In the genomic region with DNA sequence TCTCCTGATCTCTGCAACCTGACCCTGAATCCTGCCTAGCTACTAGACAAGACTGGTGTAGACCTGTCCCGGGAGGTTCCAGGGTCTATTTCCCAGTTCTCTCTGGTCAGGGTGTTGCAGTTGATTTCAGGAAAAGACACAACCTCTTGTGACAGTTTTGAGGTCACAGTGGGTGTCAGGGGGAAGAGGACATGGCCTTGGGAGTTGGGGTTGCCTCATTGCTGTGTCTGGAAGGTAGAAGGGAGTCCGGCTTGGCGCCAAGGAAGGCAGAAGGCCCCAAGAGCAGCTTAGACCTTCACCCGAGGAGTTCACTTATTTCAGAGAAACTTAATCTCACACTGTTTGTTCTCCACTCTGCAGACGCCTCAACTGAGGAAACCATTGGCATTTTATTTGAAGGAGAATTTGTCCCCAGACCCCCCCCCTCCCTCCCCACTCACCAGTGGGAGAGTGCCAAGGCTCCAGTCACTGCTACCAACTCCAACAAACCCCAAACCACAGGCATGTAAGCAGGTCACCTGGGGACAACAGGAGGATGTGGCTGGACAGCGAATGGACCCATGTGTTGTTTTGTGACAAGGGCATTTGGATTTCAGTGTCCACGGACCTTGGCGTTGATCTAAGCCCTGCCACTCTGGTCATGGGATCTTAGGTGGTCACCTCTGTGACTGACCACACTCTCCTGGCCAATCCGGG, we compare ENCODE assay signal across 38 mouse cellular contexts. TPM values are rescaled to one million over a fixed set of nuclear protein-coding genes. Genes with fewer than 3 reads are reported as not detected.
DNase-seq lines count a peak whose midpoint lies in the region; ATAC-seq lines count a peak whose summit lies in the region.
"Had no signal": no experiment of that assay in that cellular context is flagged by ENCODE, and none has a peak within 500 bp of the region (broad histone marks: within the 10 kb centered on the region; RNA-seq: fewer than 3 reads in every experiment).

No protein-coding gene starts in this region.

- no peak for DNase-seq in forebrain, embryonic 10.5 days (ENCODE audit: extremely low spot score, low spot score)
- no peak for DNase-seq in forebrain, embryonic 14.5 days (ENCODE audit: low spot score)
- no peak for DNase-seq in embryonic facial prominence, embryonic 10.5 days (ENCODE audit: low spot score)
- no peak for DNase-seq in cerebellum, adult 11 months
- DNase-seq in left cerebral cortex, adult 8-10 months (ENCODE audit: low spot score in 2 of 2) = no peak
- DNase-seq: cerebellum, adult 9-10 months; cerebellum, postnatal 36 days; forebrain, postnatal 0 days; gastrocnemius, postnatal 10 days; heart, adult 11 months; heart, postnatal 4 days; kidney, adult 11 months; kidney, postnatal 25 days; liver; lung, adult 2 months; lung, postnatal 10 days; right cerebral cortex, adult 18-20 months; right cerebral cortex, postnatal 4 days; thymus, adult 2 months; thymus, postnatal 36 days had no signal

- no peaks in the 10 kb centered on the region for H3K9me3 ChIP-seq in forebrain, embryonic 10.5 days
- H3K9me3 ChIP-seq in forebrain, embryonic 14.5 days (replicated peaks; ENCODE audit: control insufficient read depth, low read length) = no peaks in the 10 kb centered on the region
- no peaks in the 10 kb centered on the region for H3K9me3 ChIP-seq in embryonic facial prominence, embryonic 10.5 days
- no peaks in the 10 kb centered on the region for H3K9me3 ChIP-seq in limb, embryonic 12.5 days
- H3K9me3 ChIP-seq in heart, embryonic 12.5 days (replicated peaks) = no peaks in the 10 kb centered on the region
- H3K9me3 ChIP-seq: embryonic facial prominence, embryonic 12.5 days; hindbrain, embryonic 13.5 days; neural tube, embryonic 12.5 days had no signal

- WGBS in forebrain, embryonic 10.5 days = 88% methylated on average over 9 of the region's 9 CpGs
- 87% methylated on average over 9 of the region's 9 CpGs for WGBS in forebrain, embryonic 14.5 days
- WGBS in embryonic facial prominence, embryonic 10.5 days = 81% methylated on average over 9 of the region's 9 CpGs
- WGBS in limb, embryonic 12.5 days = 81% methylated on average over 9 of the region's 9 CpGs
- WGBS in heart, embryonic 12.5 days = 82% methylated on average over 9 of the region's 9 CpGs

- H3K4me2 ChIP-seq in forebrain, embryonic 14.5 days (ENCODE audit: low read length) = no peak overlapping the region
- no peak overlapping the region for H3K4me2 ChIP-seq in limb, embryonic 12.5 days
- H3K4me2 ChIP-seq in heart, embryonic 12.5 days = no peak overlapping the region
- H3K4me2 ChIP-seq: embryonic facial prominence, embryonic 12.5 days; heart, embryonic 11.5 days; hindbrain, embryonic 13.5 days; midbrain, embryonic 11.5 days; neural tube, embryonic 12.5 days had no signal

- H3K9ac ChIP-seq in forebrain, embryonic 14.5 days (ENCODE audit: low read length) = no peak overlapping the region
- H3K9ac ChIP-seq in limb, embryonic 12.5 days (replicated peaks) = no peak overlapping the region
- H3K9ac ChIP-seq in heart, embryonic 12.5 days = no peak overlapping the region
- H3K9ac ChIP-seq: embryonic facial prominence, embryonic 12.5 days; forebrain, postnatal 0 days; hindbrain, embryonic 13.5 days; liver, embryonic 14.5 days; neural tube, embryonic 12.5 days had no signal

- 0 out of 2 replicates have a peak overlapping the region, but pooled peaks have one; percentile 11 for H3K27ac ChIP-seq in forebrain, embryonic 10.5 days
- no peak overlapping the region for H3K27ac ChIP-seq in forebrain, embryonic 14.5 days (ENCODE audit: low read depth, low read length)
- H3K27ac ChIP-seq in embryonic facial prominence, embryonic 10.5 days (replicated peaks) = peak overlapping the region; percentile 40
- peak overlapping the region; percentile 24; the same call in 1 of the 2 replicates for H3K27ac ChIP-seq in limb, embryonic 12.5 days
- H3K27ac ChIP-seq in heart, embryonic 12.5 days (ENCODE audit: poor library complexity, severe bottlenecking) = no peak overlapping the region
- H3K27ac ChIP-seq: embryonic facial prominence, embryonic 12.5 days; hindbrain, embryonic 13.5 days; left cerebral cortex, adult 2 months; liver, embryonic 14.5 days; neural tube, embryonic 12.5 days; stomach, postnatal 0 days had no signal

- no peak overlapping the region for H3K4me3 ChIP-seq in forebrain, embryonic 10.5 days
- no peak overlapping the region for H3K4me3 ChIP-seq in forebrain, embryonic 14.5 days (ENCODE audit: low read depth, low read length)
- no peak overlapping the region for H3K4me3 ChIP-seq in embryonic facial prominence, embryonic 10.5 days
- no peak overlapping the region for H3K4me3 ChIP-seq in limb, embryonic 12.5 days (replicated peaks)
- H3K4me3 ChIP-seq in heart, embryonic 12.5 days = no peak overlapping the region
- H3K4me3 ChIP-seq: embryonic facial prominence, embryonic 12.5 days; hindbrain, embryonic 13.5 days; left cerebral cortex, adult 2 months; neural tube, embryonic 12.5 days had no signal

- no peaks in the 10 kb centered on the region for H3K36me3 ChIP-seq in forebrain, embryonic 10.5 days (replicated peaks)
- no peaks in the 10 kb centered on the region for H3K36me3 ChIP-seq in forebrain, embryonic 14.5 days (ENCODE audit: control insufficient read depth, insufficient read depth, low read length)
- no peaks in the 10 kb centered on the region for H3K36me3 ChIP-seq in embryonic facial prominence, embryonic 10.5 days (replicated peaks)
- H3K36me3 ChIP-seq in limb, embryonic 12.5 days = no peaks in the 10 kb centered on the region
- no peaks in the 10 kb centered on the region for H3K36me3 ChIP-seq in heart, embryonic 12.5 days
- H3K36me3 ChIP-seq: embryonic facial prominence, embryonic 12.5 days; hindbrain, embryonic 13.5 days; neural tube, embryonic 12.5 days had no signal

- no peaks in the 10 kb centered on the region for H3K27me3 ChIP-seq in forebrain, embryonic 10.5 days (ENCODE audit: poor library complexity, severe bottlenecking)
- H3K27me3 ChIP-seq in forebrain, embryonic 14.5 days (replicated peaks; ENCODE audit: control insufficient read depth, insufficient read depth, low read length) = no peaks in the 10 kb centered on the region
- H3K27me3 ChIP-seq in embryonic facial prominence, embryonic 10.5 days (replicated peaks; ENCODE audit: low read depth, poor library complexity, severe bottlenecking) = no peaks in the 10 kb centered on the region
- no peaks in the 10 kb centered on the region for H3K27me3 ChIP-seq in limb, embryonic 12.5 days
- no peaks in the 10 kb centered on the region for H3K27me3 ChIP-seq in heart, embryonic 12.5 days (replicated peaks)
- H3K27me3 ChIP-seq: CH12.LX; embryonic facial prominence, embryonic 12.5 days; hindbrain, embryonic 13.5 days; neural tube, embryonic 12.5 days; Patski had no signal

- peaks cover 28% of the 10 kb centered on the region for H3K4me1 ChIP-seq in forebrain, embryonic 10.5 days
- H3K4me1 ChIP-seq in forebrain, embryonic 14.5 days (ENCODE audit: control insufficient read depth, insufficient read depth, low read length) = no peaks in the 10 kb centered on the region
- H3K4me1 ChIP-seq in embryonic facial prominence, embryonic 10.5 days = peaks cover 48% of the 10 kb centered on the region
- H3K4me1 ChIP-seq in limb, embryonic 12.5 days (replicated peaks) = peaks cover 41% of the 10 kb centered on the region
- peaks cover 19% of the 10 kb centered on the region; the same call in 1 of the 2 replicates for H3K4me1 ChIP-seq in heart, embryonic 12.5 days (replicated peaks)
- H3K4me1 ChIP-seq: hindbrain, embryonic 13.5 days had no signal

- no peak for ATAC-seq in forebrain, embryonic 14.5 days
- no peak for ATAC-seq in limb, embryonic 12.5 days (ENCODE audit: insufficient number of reproducible peaks, insufficient read depth, low FRiP score, low TSS enrichment, low read depth)
- no peak for ATAC-seq in heart, embryonic 12.5 days (ENCODE audit: insufficient number of reproducible peaks, low FRiP score)
- ATAC-seq: forebrain, postnatal 0 days; inflammation-experienced regulatory T-cells, adult 6 months; midbrain, embryonic 16.5 days; Patski had no signal

RNA-seq across cellular contexts. Expression of gene Tns4, which starts 13.6 kb away (rescaled TPM):
- polyA plus RNA-seq in forebrain, embryonic 10.5 days (2016; fragmentation: Nextera tagmentation; extraction: Ambion mirVana) = 0.49 and 0.81 TPM in 2 replicates
- polyA plus RNA-seq in forebrain, embryonic 14.5 days (2014; fragmentation: Nextera tagmentation; extraction: Ambion mirVana) = 0.08 TPM in 1 of 2 replicates, not detected in the other
- polyA plus RNA-seq in embryonic facial prominence, embryonic 10.5 days (2016; fragmentation: Nextera tagmentation; extraction: Ambion mirVana) = 0.96 and 1.0 TPM in 2 replicates
- polyA plus RNA-seq in limb, embryonic 12.5 days (2016; fragmentation: Nextera tagmentation; extraction: Ambion mirVana) = 0.65 and 0.73 TPM in 2 replicates
- polyA plus RNA-seq in heart, embryonic 12.5 days (2016; fragmentation: Nextera tagmentation; extraction: Ambion mirVana) = 0.05 and 0.11 TPM in 2 replicates
- total RNA-seq in left cerebral cortex, adult 8-10 months (2022) = under 1 TPM; 0.22 to 0.72 (median 0.44) TPM
- total RNA-seq: gastrocnemius, postnatal 10 days had no signal
- polyA plus RNA-seq: forebrain, postnatal 0 days; Patski had no signal

RNA-seq across cellular contexts. Expression of gene Ccr7, which starts 52.2 kb away (rescaled TPM):
- polyA plus RNA-seq in forebrain, embryonic 10.5 days (2016; fragmentation: Nextera tagmentation; extraction: Ambion mirVana) = 0.25 and 0.30 TPM in 2 replicates
- polyA plus RNA-seq in forebrain, embryonic 14.5 days (2014; fragmentation: Nextera tagmentation; extraction: Ambion mirVana) = not detected in 2 replicates
- polyA plus RNA-seq in embryonic facial prominence, embryonic 10.5 days (2016; fragmentation: Nextera tagmentation; extraction: Ambion mirVana) = 0.50 and 0.78 TPM in 2 replicates
- polyA plus RNA-seq in limb, embryonic 12.5 days (2016; fragmentation: Nextera tagmentation; extraction: Ambion mirVana) = 0.40 and 0.49 TPM in 2 replicates
- polyA plus RNA-seq in heart, embryonic 12.5 days (2016; fragmentation: Nextera tagmentation; extraction: Ambion mirVana) = 0.08 TPM in 1 of 2 replicates, not detected in the other
- under 1 TPM in 2 of 4 experiments, not detected in 2; 0.16 to 0.23 TPM for total RNA-seq in left cerebral cortex, adult 8-10 months (2022)
- total RNA-seq: layer of hippocampus, adult 18-20 months; layer of hippocampus, postnatal 14 days; left cerebral cortex, adult 2 months; left cerebral cortex, postnatal 36 days had no signal
- polyA plus RNA-seq: hindbrain, embryonic 13.5 days; kidney, embryonic 14.5 days; midbrain, embryonic 11.5 days had no signal

Comparison
In these comparisons a context has a peak if more than half of its experiments do, and no peak if none do; other contexts are left out.
1. H3K27ac ChIP-seq: peak in forebrain, embryonic 10.5 days (single experiment), embryonic facial prominence, embryonic 10.5 days (single experiment) and limb, embryonic 12.5 days (single experiment); none in forebrain, embryonic 14.5 days (single experiment) and heart, embryonic 12.5 days (single experiment).